Mouse (Mus musculus) lung, postnatal 0 days (tissue): Measurements from ENCODE around the gene Fgfr4. TPM values are rescaled to one million over a fixed set of nuclear protein-coding genes. Genes with fewer than 3 reads are reported as not detected.

Source experiments
- ATAC-seq: fragments of 200-750 bp; cut with Nextera tagmentation; 2 replicates; pipeline ENCODE4 v1.8.0; 2017; ENCODE audit warnings: moderate library complexity
- DNase-seq: peaks from one replicate; pipeline ENCODE4 v3.0.0-alpha.2; 2016; ENCODE audit warnings: low spot score
- H3K27ac ChIP-seq: fragments of 300-500 bp; sonication (generic); 2 replicates; pipeline ENCODE4 v1.5.1; 2014; ENCODE audit warnings: antibody characterized with exemption, mild to moderate bottlenecking, low read length, mixed read lengths
- H3K27me3 ChIP-seq: fragments of 300-500 bp; sonication (generic); replicated peaks from 2 replicates; pipeline ENCODE4 v1.6.1; 2014; ENCODE audit warnings: low read length, mixed read lengths; ENCODE audit not compliant: insufficient read depth
- H3K36me3 ChIP-seq: fragments of 300-500 bp; sonication (generic); 2 replicates; pipeline ENCODE4 v1.6.1; 2014; ENCODE audit warnings: low read length, mixed read lengths; ENCODE audit not compliant: insufficient read depth
- H3K4me1 ChIP-seq: fragments of 300-500 bp; sonication (generic); 2 replicates; pipeline ENCODE4 v1.6.1; 2014; ENCODE audit warnings: antibody characterized with exemption, low read depth, low read length, mixed read lengths; ENCODE audit not compliant: insufficient read depth
- H3K4me2 ChIP-seq: fragments of 300-500 bp; sonication (generic); replicated peaks from 2 replicates; pipeline ENCODE4 v1.6.1; 2014; ENCODE audit warnings: low read depth, mild to moderate bottlenecking, low read length, moderate library complexity, mixed read lengths
- H3K4me3 ChIP-seq: fragments of 300-500 bp; sonication (generic); 2 replicates; pipeline ENCODE4 v1.5.1; 2014; ENCODE audit warnings: low read depth, low read length
- H3K9ac ChIP-seq: fragments of 300-500 bp; sonication (generic); replicated peaks from 2 replicates; pipeline ENCODE4 v1.6.1; 2014; ENCODE audit warnings: low read depth, mild to moderate bottlenecking
- H3K9me3 ChIP-seq: fragments of 300-500 bp; sonication (generic); 2 replicates; pipeline ENCODE4 v1.6.1; 2016; ENCODE audit warnings: low read length, mixed read lengths
- CTCF ChIP-seq: IDR thresholded peaks from 2 replicates; pipeline ENCODE4 v1.5.1; 2016; ENCODE audit warnings: antibody characterized with exemption, mild to moderate bottlenecking
- EP300 ChIP-seq: IDR thresholded peaks from 2 replicates; pipeline ENCODE4 v1.6.1; 2016; ENCODE audit warnings: antibody characterized with exemption, mild to moderate bottlenecking, control low read depth
- WGBS: fragments of 180-500 bp; shearing (Covaris S2); extraction: QIAGEN DNeasy Blood & Tissue Kit; methylation state at CpG from one replicate; pipeline ENCODE4 v1.1.7; 2014; 5-methylcytosine and 5-hydroxymethylcytosine counted together
- polyA plus RNA-seq: library from polyadenylated mRNA; unstranded; fragments of >200 nt; fragmentation: Nextera tagmentation; extraction: Ambion mirVana; gene quantifications from 2 replicates; pipeline ENCODE4 v1.2.1, GENCODE M21; 2015

Fgfr4 gene
- polyA plus RNA-seq, 1 experiment from 2014 or later: 18.9 TPM

DNA sequence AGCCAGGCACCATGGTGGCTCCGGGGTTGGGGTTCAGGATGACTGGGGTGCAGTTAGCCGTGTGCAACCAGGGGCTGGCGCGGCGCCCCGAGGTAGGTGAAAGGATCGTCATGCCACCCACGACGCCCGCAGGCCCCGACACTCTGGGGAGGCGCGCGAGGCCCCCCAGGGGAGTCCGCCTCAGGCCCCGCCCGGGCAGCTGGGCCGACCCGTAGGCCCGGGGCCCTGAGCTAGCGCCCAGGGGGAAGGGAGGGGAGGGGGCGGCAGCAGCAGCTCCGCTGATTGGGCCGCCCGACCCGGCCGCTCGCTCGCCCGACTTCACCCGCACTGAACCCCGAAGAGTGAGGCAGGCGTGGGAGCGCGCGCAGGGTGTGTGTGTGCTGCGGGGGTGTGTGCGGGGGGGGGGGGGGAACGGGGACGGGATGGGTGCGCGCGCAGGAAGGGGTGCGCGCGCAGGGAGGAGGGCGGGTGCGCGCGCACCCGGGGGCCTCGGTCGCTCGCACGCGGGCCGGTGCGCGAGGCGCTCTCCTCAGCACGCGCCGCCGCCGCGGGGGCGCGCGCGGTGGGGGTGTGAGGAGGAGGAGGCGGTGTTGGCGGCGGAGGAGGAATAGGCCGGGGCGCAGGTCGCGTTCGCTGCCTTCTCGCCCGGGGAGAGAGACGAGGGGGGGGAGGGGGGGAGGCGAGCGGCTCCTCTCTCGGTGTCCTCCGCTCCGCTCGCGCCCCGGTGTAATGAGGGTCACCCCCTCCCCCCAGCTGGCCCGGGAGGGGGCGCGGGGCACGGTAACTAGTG is 59.0 kb downstream of the Fgfr4 start:
- Histone ChIP-seq H3K4me3 (peak overlapping the region; percentile 75), H3K4me1 (peaks cover 20% of the 10 kb centered on the region; the same call in 1 of the 2 replicates), H3K36me3 (peaks cover 7% of the 10 kb centered on the region; the same call in 1 of the 2 replicates), H3K27ac (peak overlapping the region; percentile 98), H3K9ac (peak overlapping the region; percentile 88), H3K9me3 (no peaks in the 10 kb centered on the region), H3K27me3 (no peaks in the 10 kb centered on the region), H3K4me2 (peak overlapping the region; percentile 81)
- DNase-seq (peak; percentile 94), ATAC-seq (peak; percentile 80)
- 0% methylated on average over 21 of the region's 93 CpGs for whole genome bisulfite sequencing
- TF ChIP-seq CTCF (no peak; the same call in 1 of the 2 replicates), EP300 (no peak)

DNA sequence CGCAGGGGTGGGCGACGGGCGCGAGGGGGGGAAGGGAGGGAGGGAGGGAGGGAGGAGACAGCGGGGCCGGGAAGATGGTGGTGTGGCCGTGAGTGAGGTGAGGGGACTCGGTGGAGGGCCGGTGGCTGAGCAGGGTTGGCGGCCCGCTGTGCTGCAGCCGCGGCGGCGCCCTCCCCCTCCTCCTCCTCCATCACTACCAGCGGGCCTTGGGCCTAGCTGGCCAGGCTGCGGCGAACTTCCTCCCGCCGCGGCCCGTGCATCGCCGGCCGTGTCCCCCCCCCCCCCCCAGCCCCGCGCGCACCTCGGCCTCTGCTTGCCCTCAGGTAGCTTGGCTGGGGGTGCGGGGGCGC is 59.5 kb downstream of the Fgfr4 start:
- Histone ChIP-seq H3K4me1 (peaks cover 21% of the 10 kb centered on the region; the same call in 1 of the 2 replicates), H3K27ac (peak overlapping the region; percentile 98), H3K9ac (peak overlapping the region; percentile 88), H3K36me3 (peaks cover 7% of the 10 kb centered on the region; the same call in 1 of the 2 replicates), H3K4me3 (peak overlapping the region; percentile 75), H3K27me3 (no peaks in the 10 kb centered on the region), H3K4me2 (peak overlapping the region; percentile 81), H3K9me3 (no peaks in the 10 kb centered on the region)
- ATAC-seq: peak; percentile 29
- 6% methylated on average over 3 of the region's 32 CpGs for WGBS
- DNase-seq: peak; percentile 82
- TF ChIP-seq CTCF: no peak
- TF ChIP-seq EP300: no peak

- H3K9me3 ChIP-seq: no peaks in the 10 kb centered on the region
- H3K4me3 ChIP-seq: peak overlapping the region; percentile 75
- WGBS: under 1% methylated on average over 45 of the region's 58 CpGs
- TF ChIP-seq EP300: no peak
- peak; percentile 2; the same call in 1 of the 2 replicates for TF ChIP-seq CTCF
- H3K27me3 ChIP-seq: no peaks in the 10 kb centered on the region
- peak overlapping the region; percentile 88 for H3K9ac ChIP-seq
- peak; percentile 68 for DNase-seq
- peaks cover 7% of the 10 kb centered on the region; the same call in 1 of the 2 replicates for H3K36me3 ChIP-seq
- peak overlapping the region; percentile 98 for H3K27ac ChIP-seq
- H3K4me1 ChIP-seq: peaks cover 21% of the 10 kb centered on the region; the same call in 1 of the 2 replicates
- no peak for ATAC-seq
- H3K4me2 ChIP-seq: peak overlapping the region; percentile 81
Observed at GRCm38 (mm10) chr13:55212361-55213137, 60.1 kb downstream of the Fgfr4 start.

- Histone ChIP-seq H3K4me1 (peaks cover 21% of the 10 kb centered on the region; the same call in 1 of the 2 replicates), H3K4me3 (peak overlapping the region; percentile 75), H3K9me3 (no peaks in the 10 kb centered on the region), H3K27ac (peak overlapping the region; percentile 98), H3K9ac (peak overlapping the region; percentile 88), H3K27me3 (no peaks in the 10 kb centered on the region), H3K4me2 (peak overlapping the region; percentile 81), H3K36me3 (peaks cover 7% of the 10 kb centered on the region; the same call in 1 of the 2 replicates)
- no peak for TF ChIP-seq EP300
- no peak for TF ChIP-seq CTCF
- ATAC-seq (no peak), DNase-seq (no peak)
- 36% methylated on average over 10 of the region's 10 CpGs for WGBS
Observed at GRCm38 (mm10) chr13:55213138-55213806, 60.8 kb downstream of the Fgfr4 start.

Other genes starting within 250 kb of the Fgfr4 start
- gene Unc5a, start 203.2 kb upstream of the Fgfr4 start, polyA plus RNA-seq: 1.4 and 1.9 TPM in 2 replicates
- 1.0 and 1.1 TPM in 2 replicates for gene Hk3, start 131.3 kb upstream of the Fgfr4 start, polyA plus RNA-seq
- gene Uimc1, start 52.3 kb upstream of the Fgfr4 start, polyA plus RNA-seq: 21.6 and 24.3 TPM in 2 replicates
- gene Zfp346, start 47.3 kb upstream of the Fgfr4 start, polyA plus RNA-seq: 6.9 and 7.9 TPM in 2 replicates
- not detected in 2 replicates for gene Gm17617, start 19.1 kb upstream of the Fgfr4 start, polyA plus RNA-seq
- gene Nsd1, start 57.1 kb downstream of the Fgfr4 start, polyA plus RNA-seq: 52.4 and 55.7 TPM in 2 replicates
- gene Prelid1, start 167.9 kb downstream of the Fgfr4 start, polyA plus RNA-seq: 283 and 307 TPM in 2 replicates
- gene Rab24, start 169.3 kb downstream of the Fgfr4 start, polyA plus RNA-seq: 60.4 and 69.9 TPM in 2 replicates
- gene Mxd3, start 177.2 kb downstream of the Fgfr4 start, polyA plus RNA-seq: 3.1 and 5.0 TPM in 2 replicates
- 63.6 and 66.5 TPM in 2 replicates for gene Lman2, start 210.1 kb downstream of the Fgfr4 start, polyA plus RNA-seq
- 2.7 and 2.8 TPM in 2 replicates for gene Rgs14, start 217.1 kb downstream of the Fgfr4 start, polyA plus RNA-seq
- gene Slc34a1, start 245.5 kb downstream of the Fgfr4 start, polyA plus RNA-seq: not detected in 2 replicates